Mouse (Mus musculus) CD4-positive, CD25-positive, alpha-beta regulatory T cell, adult 9 weeks (primary cell): ENCODE data around the gene Dnajb13. TPM values are rescaled to one million over a fixed set of nuclear protein-coding genes. Genes with fewer than 3 reads are reported as not detected.

Source experiments
- polyA plus RNA-seq: library from polyadenylated mRNA; unstranded; fragments of 100-300 nt; shearing (Covaris generic); gene quantifications from one replicate; pipeline ENCODE4 v1.2.1, GENCODE M21; 2017

The Dnajb13 gene
- polyA plus RNA-seq = 20.5 TPM

DNA sequence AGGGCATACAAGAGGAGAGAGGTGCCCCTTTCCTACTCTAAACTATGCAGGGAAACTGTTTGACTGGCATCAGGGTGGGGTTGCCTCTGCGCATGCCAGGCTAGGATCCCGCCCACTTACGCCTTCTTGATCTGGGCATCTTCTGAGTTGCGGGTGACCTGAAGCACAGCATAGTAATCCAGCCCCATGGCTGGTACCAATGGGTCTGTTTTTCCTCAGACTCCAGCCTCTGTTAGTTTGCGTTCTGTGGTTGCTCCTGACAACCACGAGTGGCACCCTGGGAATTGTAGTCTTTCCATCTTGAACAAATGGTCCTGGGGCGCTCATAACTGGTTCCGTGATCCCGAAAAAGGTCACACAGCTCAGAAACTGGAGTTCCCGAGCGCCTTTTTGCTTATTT, at the start of gene Dnajb13:
Gene Dnajb13, minus strand, starts transcription at position 388 of the 400 bp plus-strand sequence.

DNA sequence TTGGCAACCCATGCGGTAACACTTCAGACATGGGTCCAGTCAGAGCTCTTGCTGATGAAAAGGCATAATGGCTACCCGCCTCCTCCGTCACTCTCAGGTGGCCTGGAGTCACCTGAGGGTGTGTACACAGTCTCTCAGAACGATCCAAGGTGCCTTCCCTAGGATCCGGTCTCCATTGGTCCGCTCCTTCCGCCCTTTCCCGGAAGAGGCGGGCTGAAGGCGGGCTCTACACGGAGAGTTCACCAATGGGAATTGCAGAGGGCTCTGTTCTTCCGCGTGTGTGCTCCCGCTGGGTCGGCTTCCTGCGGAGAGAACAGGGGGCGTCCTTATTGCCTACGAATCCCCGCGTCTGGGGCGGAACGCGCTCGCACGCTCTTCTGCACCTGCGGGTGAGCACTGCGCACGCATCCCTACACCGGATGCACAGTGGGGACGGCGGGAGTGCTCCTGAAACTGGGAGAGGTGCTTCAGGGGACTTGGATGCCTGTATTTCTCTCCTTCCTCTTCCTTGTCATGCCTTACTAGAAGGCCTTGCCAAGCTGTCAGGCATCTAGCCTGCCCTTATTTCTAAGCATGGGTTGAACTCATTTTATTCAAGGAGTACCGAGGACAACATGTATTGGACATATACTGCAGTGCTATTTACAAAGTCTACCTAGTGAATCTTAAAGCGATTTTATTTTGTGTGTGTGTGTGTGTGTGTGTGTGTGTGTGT, 22.2 kb upstream of the Dnajb13 start, which contains the start of gene Coa4:
Gene Coa4, plus strand, starts transcription at position 268 of the 715 bp plus-strand sequence.

DNA sequence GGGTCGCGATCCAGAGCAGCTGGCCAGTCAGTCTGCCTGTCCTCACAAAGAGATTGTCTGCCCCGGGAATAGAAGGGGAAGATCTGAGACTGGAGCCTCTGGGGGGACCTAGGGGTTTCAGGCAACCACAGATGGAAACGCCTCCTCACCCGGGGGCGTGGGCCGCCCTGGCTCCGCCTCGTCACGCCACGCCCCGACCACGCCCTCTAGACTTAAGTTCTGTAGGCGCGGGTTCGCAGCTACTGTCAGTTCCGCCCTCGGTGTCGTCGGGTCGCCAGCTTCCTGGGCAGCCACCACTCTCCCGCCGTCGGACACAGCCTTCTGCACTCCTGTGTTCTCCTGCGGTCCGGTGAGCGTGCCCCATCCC, 21.7 kb downstream of the Dnajb13 start, which contains the start of gene Ucp2:
Gene Ucp2, plus strand, starts transcription at position 221 of the 367 bp plus-strand sequence.

GRCm38 (mm10) chr7:100472777-100473176, 42.0 kb downstream of the Dnajb13 start, which contains the start of gene Ucp3:
TSS of gene Ucp3 (plus strand) at chr7:100472990.

Other genes with a start within 250 kb of the Dnajb13 start
- gene P4ha3, start 229.4 kb downstream of the Dnajb13 start, polyA plus RNA-seq = not detected
- 66.8 TPM for gene C2cd3, start 142.7 kb downstream of the Dnajb13 start, polyA plus RNA-seq
- 35.8 TPM for gene Ppme1, start 142.7 kb downstream of the Dnajb13 start, polyA plus RNA-seq
- 0.22 TPM for gene Ucp3, start 42.0 kb downstream of the Dnajb13 start, polyA plus RNA-seq
- 1,702 TPM for gene Ucp2, start 21.6 kb downstream of the Dnajb13 start, polyA plus RNA-seq
- 18.9 TPM for gene Coa4, start 22.1 kb upstream of the Dnajb13 start, polyA plus RNA-seq
- 6.7 TPM for gene Rab6a, start 92.5 kb upstream of the Dnajb13 start, polyA plus RNA-seq
- 65.1 TPM for gene Mrpl48, start 93.3 kb upstream of the Dnajb13 start, polyA plus RNA-seq
- 0.12 TPM for gene Plekhb1, start 147.5 kb upstream of the Dnajb13 start, polyA plus RNA-seq
- 29.5 TPM for gene Fam168a, start 191.7 kb upstream of the Dnajb13 start, polyA plus RNA-seq